Mouse (Mus musculus) splenic B cell, adult 2 months (primary cell): ENCODE results near the gene Tmem136.

Experiments used
- DNase-seq: peaks from one replicate; pipeline ENCODE4 v3.0.0-alpha.2; 2011; ENCODE audit warnings: low read depth, low spot score
- H3K27me3 ChIP-seq: 2 replicates; pipeline ENCODE4 v1.6.1; 2012; ENCODE audit warnings: mild to moderate bottlenecking, low read length, moderate library complexity, mixed read lengths; ENCODE audit not compliant: control insufficient read depth, poor library complexity, insufficient read depth, severe bottlenecking
- H3K36me3 ChIP-seq: 2 replicates; pipeline ENCODE4 v1.6.1; 2012; ENCODE audit warnings: mild to moderate bottlenecking, low read length, moderate library complexity, mixed read lengths; ENCODE audit not compliant: control insufficient read depth, poor library complexity, insufficient read depth, severe bottlenecking

The Tmem136 gene

DNA sequence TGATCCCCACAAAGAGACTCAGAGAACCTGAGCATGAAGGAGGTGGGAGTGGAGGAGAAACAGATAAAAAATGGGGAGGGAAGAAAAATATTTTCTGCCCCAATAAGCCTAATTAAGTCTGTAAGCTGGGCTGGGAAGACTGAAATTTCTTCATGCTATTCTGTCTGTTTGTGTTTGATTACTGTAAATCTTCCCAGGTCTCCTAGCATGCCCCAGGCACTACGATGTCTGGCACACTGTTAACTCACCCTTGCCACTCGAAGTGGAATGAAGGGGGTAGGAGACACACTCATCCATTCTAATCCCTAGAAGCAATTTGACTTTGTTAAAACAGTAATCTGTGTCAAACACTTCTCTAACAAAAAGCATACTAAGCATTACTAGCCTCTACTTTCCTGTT is 44.6 kb downstream of the Tmem136 start:
- no peaks in the 10 kb centered on the region for H3K27me3 ChIP-seq
- DNase-seq: no peak
- no peaks in the 10 kb centered on the region for H3K36me3 ChIP-seq

DNA sequence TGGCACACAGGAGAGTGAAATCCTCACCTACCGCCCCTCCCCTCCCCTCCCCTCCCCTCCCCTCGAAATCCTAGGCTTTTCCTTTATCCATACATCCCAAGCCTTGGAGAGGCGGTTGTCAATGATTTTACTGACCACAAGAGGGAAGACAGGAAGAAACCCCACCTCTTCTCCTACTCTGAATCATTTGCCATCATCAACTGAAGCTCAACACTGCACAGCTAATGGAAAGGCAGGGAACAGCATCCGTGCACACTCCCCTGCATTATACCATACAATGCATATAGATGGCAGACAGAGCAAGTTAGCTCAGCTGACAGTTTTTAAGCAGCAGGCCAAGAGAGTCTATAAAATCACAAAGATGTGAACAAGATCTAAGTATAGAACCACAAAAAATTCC is 45.2 kb downstream of the Tmem136 start:
- H3K36me3 ChIP-seq: no peaks in the 10 kb centered on the region
- H3K27me3 ChIP-seq: no peaks in the 10 kb centered on the region
- no peak for DNase-seq

DNA sequence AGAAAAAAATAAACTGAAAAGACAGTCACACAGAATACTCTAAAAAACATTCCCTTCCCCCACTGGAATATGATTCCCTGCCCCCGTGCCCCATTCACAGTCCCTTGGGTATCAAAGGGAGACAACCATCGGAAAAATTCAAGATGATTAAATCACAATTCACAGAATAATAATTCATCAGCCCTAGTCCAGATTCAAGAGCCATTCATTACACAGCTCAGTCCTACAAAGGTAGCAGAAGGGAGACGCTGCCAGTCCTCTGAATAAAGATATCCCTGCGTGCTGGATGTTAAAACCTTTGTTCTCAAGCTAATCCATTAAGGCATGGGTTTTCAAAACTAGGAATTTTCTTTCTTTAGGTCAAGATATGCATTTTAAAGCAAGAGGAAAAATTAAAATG is 45.8 kb downstream of the Tmem136 start:
- no peak for DNase-seq
- Histone ChIP-seq H3K27me3 (no peaks in the 10 kb centered on the region), H3K36me3 (no peaks in the 10 kb centered on the region)

DNA sequence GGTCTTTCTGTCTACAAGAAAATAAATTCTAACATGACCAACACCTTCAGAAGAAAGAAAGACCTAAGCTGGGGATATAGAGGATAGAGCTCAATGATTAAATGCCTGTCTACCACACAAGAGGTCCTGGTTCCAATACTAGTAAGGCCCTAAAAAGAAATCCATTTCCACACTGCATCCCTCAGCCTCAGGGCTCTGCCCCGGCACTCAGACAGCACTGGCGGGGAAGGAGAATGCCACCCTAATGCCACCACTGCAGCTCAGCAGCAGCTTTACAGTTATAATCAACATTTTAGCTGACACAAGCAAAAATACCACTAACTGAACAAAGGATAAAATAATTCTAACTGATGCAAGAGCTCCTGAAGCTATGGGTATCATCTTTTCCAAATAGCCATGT is 46.2 kb downstream of the Tmem136 start:
- DNase-seq: no peak
- no peaks in the 10 kb centered on the region for H3K36me3 ChIP-seq
- H3K27me3 ChIP-seq: no peaks in the 10 kb centered on the region

DNA sequence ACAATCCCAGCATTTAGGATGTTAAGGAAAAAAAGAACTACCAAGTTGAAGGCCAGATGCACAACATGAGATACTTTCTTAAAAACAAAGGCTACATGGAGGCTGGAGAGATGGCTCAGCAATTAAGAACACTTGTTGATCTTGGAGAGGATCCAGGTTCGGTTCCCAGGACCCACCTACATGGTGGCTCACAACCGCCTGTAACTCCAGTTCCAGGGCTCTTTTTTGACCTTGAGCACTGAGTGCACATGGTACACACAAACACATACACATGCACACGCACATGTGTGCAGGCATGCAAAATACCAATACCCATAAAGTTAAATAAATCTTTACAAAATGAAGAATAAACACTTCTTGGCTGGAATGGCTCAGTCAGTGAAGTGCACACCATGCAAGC is 48.5 kb downstream of the Tmem136 start:
- Histone ChIP-seq H3K27me3 (no peaks in the 10 kb centered on the region), H3K36me3 (no peaks in the 10 kb centered on the region)
- DNase-seq: no peak

DNA sequence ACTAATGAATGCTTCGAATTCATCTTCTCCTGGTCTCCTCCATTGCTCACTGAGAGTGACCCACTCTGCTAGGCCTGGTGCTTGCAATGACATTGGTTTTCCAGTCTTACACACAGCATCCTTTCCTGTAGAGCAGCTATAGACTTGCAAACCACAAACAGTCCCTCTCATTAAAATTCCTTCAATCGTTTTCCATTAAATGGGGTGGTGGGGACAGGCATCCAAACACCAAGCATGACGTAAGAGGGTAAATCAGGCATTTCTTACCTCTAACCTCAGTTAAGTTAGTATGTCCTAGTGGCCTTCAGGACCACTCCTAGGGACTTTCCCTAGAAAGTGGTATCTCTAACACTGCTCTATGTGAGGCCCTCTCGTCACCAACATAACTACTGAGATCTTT is 51.1 kb downstream of the Tmem136 start:
- Histone ChIP-seq H3K36me3 (no peaks in the 10 kb centered on the region), H3K27me3 (no peaks in the 10 kb centered on the region)
- DNase-seq: no peak

DNA sequence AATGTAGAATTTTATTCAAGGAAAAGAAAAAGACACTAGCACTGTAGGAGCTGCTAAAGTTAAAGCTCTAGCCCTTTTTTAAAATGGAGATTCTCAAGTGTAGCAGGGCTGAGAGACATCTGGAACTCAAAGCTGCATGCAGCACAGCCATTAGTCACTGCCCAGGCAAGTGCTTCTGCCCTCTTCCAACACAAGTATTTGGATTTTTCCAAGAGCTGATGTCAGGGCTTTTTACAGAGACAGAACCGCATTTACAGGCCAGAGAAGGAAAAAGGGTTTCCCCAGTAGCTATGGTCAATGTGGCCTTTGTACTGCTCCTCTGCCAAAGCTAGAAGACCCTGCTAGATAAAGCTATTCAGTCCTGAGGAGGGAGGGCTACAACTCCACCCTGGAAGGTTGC is 54.8 kb downstream of the Tmem136 start:
- H3K36me3 ChIP-seq: no peaks in the 10 kb centered on the region
- H3K27me3 ChIP-seq: no peaks in the 10 kb centered on the region
- DNase-seq: no peak
